Mouse (Mus musculus): ENCODE measurements at regions not wholly inside any gene's neighbourhood (a gene's known extent, or its start where the extent isn't known, plus 50 kb on each side); places are given as distances from the start of the nearest gene placed in this dataset.
"Not testable (repeated sequence)": the region's sequence is repeated elsewhere in the genome, so short reads cannot be mapped to it uniquely, and the experiment has no call there.

DNA sequence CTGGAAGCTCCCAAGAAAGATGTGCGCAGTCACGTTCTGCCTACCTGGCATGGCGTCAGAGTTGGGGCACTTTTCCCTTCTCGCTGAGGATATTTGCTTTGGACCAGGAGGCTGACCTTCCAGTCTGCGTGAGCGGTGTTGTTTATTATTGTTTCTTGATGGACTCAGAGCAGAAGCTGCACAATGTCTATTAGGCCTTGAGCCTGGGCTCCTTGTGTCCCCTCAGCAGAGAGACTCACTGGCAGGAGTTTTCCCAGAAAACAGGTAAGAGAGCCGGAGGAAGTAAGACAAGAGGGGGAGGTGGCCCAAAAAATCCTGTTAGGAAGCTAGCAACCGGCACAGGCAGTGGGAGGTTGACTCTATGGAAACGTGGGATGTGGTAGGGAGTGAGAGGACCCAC, 77.6 kb upstream of the Fam174b start:
- Histone ChIP-seq H3K27me3 (ENCODE audit: insufficient read depth, low read length) (no peaks in the 10 kb centered on the region), H3K4me3 (ENCODE audit: low read depth, low read length) (no peak overlapping the region), H3K9me3 (ENCODE audit: low read length) (no peaks in the 10 kb centered on the region), H3K4me2 (ENCODE audit: low read depth) (no peak overlapping the region), H3K36me3 (ENCODE audit: insufficient read depth) (no peaks in the 10 kb centered on the region), H3K9ac (no peak overlapping the region), H3K27ac (ENCODE audit: low read depth, low read length) (no peak overlapping the region), H3K4me1 (ENCODE audit: insufficient read depth) (no peaks in the 10 kb centered on the region)
- DNase-seq, result no peak
- 87% methylated on average over 9 of the region's 9 CpGs for WGBS
- no peak for TF ChIP-seq CTCF (IDR thresholded peaks at IDR 0.05; ENCODE audit: low read depth)
- no peak for ATAC-seq

- H3K27me3 ChIP-seq (ENCODE audit: insufficient read depth, low read length), result no peaks in the 10 kb centered on the region
- ATAC-seq (no peak), DNase-seq (no peak)
- no peaks in the 10 kb centered on the region for H3K36me3 ChIP-seq (ENCODE audit: insufficient read depth)
- H3K4me3 ChIP-seq (ENCODE audit: low read depth, low read length), result no peak overlapping the region
- H3K4me2 ChIP-seq (ENCODE audit: low read depth), result no peak overlapping the region
- no peak for TF ChIP-seq CTCF (IDR thresholded peaks at IDR 0.05; ENCODE audit: low read depth)
- H3K27ac ChIP-seq (ENCODE audit: low read depth, low read length), result no peak overlapping the region
- no peaks in the 10 kb centered on the region for H3K4me1 ChIP-seq (ENCODE audit: insufficient read depth)
- 89% methylated on average over 3 of the region's 3 CpGs for WGBS
- no peak overlapping the region for H3K9ac ChIP-seq
- no peaks in the 10 kb centered on the region for H3K9me3 ChIP-seq (ENCODE audit: low read length)
Observed at GRCm38 (mm10) chr7:73661901-73662300, 78.2 kb upstream of the Fam174b start.

- H3K9ac ChIP-seq, result no peak overlapping the region
- H3K4me2 ChIP-seq (ENCODE audit: low read depth), result no peak overlapping the region
- no peak for TF ChIP-seq CTCF (IDR thresholded peaks at IDR 0.05; ENCODE audit: low read depth)
- H3K9me3 ChIP-seq (ENCODE audit: low read length), result no peaks in the 10 kb centered on the region
- WGBS, result 85% methylated on average over 5 of the region's 5 CpGs
- no peak overlapping the region for H3K27ac ChIP-seq (ENCODE audit: low read depth, low read length)
- H3K36me3 ChIP-seq (ENCODE audit: insufficient read depth), result no peaks in the 10 kb centered on the region
- H3K4me3 ChIP-seq (ENCODE audit: low read depth, low read length), result no peak overlapping the region
- H3K27me3 ChIP-seq (ENCODE audit: insufficient read depth, low read length), result no peaks in the 10 kb centered on the region
- DNase-seq, result no peak
- no peak for ATAC-seq
- no peaks in the 10 kb centered on the region for H3K4me1 ChIP-seq (ENCODE audit: insufficient read depth)
Observed at GRCm38 (mm10) chr7:73659551-73659950, 80.6 kb upstream of the Fam174b start.

DNA sequence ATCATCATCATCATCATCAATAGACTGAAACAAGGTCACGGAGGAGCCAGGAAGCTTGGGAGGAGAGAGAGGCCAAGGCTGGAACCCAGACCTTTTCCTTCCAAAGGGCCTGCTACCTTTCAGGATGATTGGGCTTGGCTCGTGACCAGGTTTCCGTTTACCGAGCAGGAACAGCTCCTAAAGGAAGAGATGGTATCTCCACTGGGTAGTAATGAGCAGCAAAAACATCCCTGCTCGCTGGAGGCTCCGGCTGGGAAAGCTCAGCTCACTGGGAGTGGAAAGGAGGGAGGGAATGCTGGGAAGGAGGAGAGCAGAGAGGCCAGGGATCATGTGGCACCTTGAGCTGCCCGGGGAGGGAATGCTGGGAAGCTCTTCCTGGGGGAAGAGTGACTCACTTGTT, 82.8 kb upstream of the Fam174b start:
- Histone ChIP-seq H3K9me3 (ENCODE audit: low read length) (no peaks in the 10 kb centered on the region), H3K4me3 (ENCODE audit: low read depth, low read length) (no peak overlapping the region), H3K36me3 (ENCODE audit: insufficient read depth) (no peaks in the 10 kb centered on the region), H3K27ac (ENCODE audit: low read depth, low read length) (no peak overlapping the region), H3K27me3 (ENCODE audit: insufficient read depth, low read length) (no peaks in the 10 kb centered on the region), H3K4me2 (ENCODE audit: low read depth) (no peak overlapping the region), H3K9ac (no peak overlapping the region), H3K4me1 (ENCODE audit: insufficient read depth) (no peaks in the 10 kb centered on the region)
- no peak for TF ChIP-seq CTCF (IDR thresholded peaks at IDR 0.05; ENCODE audit: low read depth)
- WGBS, result 71% methylated on average over 7 of the region's 7 CpGs
- DNase-seq (no peak), ATAC-seq (no peak)

DNA sequence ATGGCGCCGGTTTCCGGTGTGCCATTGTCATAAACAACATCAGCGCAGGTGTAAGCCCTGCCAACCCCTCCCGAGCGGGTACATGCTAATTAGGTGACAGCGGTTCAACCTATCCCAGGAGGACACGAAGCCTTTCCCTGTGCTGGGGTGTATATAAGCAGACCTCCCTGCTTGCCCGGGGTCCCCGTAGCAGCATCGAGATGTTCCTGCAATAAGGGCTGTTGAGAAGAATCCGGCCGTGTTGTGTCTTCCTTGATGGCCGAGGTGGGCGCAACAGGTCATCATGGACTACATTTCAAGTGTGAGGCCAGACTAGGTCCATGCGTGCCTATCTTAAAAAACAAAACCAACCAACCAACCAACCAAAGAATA, 83.7 kb upstream of the Fam174b start:
- WGBS, result 96% methylated on average over 16 of the region's 16 CpGs

GRCm38 (mm10) chr7:73655787-73656423, 84.2 kb upstream of the Fam174b start:
- Histone ChIP-seq H3K9ac (no peak overlapping the region), H3K27me3 (ENCODE audit: insufficient read depth, low read length) (no peaks in the 10 kb centered on the region), H3K4me2 (ENCODE audit: low read depth) (no peak overlapping the region), H3K4me3 (ENCODE audit: low read depth, low read length) (no peak overlapping the region), H3K9me3 (ENCODE audit: low read length) (no peaks in the 10 kb centered on the region), H3K36me3 (ENCODE audit: insufficient read depth) (no peaks in the 10 kb centered on the region), H3K4me1 (ENCODE audit: insufficient read depth) (no peaks in the 10 kb centered on the region), H3K27ac (ENCODE audit: low read depth, low read length) (no peak overlapping the region)
- peak; percentile 82 for ATAC-seq
- peak; percentile 90 for TF ChIP-seq CTCF (IDR thresholded peaks at IDR 0.05; ENCODE audit: low read depth)
- WGBS, result 21% methylated on average over 5 of the region's 5 CpGs
- DNase-seq, result peak; percentile 89

More for the DNA sequence above, 83.7 kb upstream of the Fam174b start:
- ATAC-seq; H3K27ac ChIP-seq (ENCODE audit: low read depth, low read length); H3K9ac ChIP-seq; H3K4me1 ChIP-seq (ENCODE audit: insufficient read depth); H3K27me3 ChIP-seq (ENCODE audit: insufficient read depth, low read length); DNase-seq; H3K4me3 ChIP-seq (ENCODE audit: low read depth, low read length); H3K36me3 ChIP-seq (ENCODE audit: insufficient read depth); H3K9me3 ChIP-seq (ENCODE audit: low read length); H3K4me2 ChIP-seq (ENCODE audit: low read depth): not testable (repeated sequence)

GRCm38 (mm10) chr7:73654193-73654871, 85.8 kb upstream of the Fam174b start:
- Histone ChIP-seq H3K4me3 (ENCODE audit: low read depth, low read length) (no peak overlapping the region), H3K27ac (ENCODE audit: low read depth, low read length) (no peak overlapping the region), H3K4me1 (ENCODE audit: insufficient read depth) (no peaks in the 10 kb centered on the region), H3K9me3 (ENCODE audit: low read length) (no peaks in the 10 kb centered on the region), H3K27me3 (ENCODE audit: insufficient read depth, low read length) (no peaks in the 10 kb centered on the region), H3K4me2 (ENCODE audit: low read depth) (no peak overlapping the region), H3K36me3 (ENCODE audit: insufficient read depth) (no peaks in the 10 kb centered on the region), H3K9ac (no peak overlapping the region)
- 31% methylated on average over 12 of the region's 12 CpGs for WGBS
- peak; percentile 67 for ATAC-seq
- peak; percentile 70 for DNase-seq
- TF ChIP-seq CTCF (IDR thresholded peaks at IDR 0.05; ENCODE audit: low read depth), result peak; percentile 82
